Mouse (Mus musculus) embryo, embryonic 10 days (tissue): ENCODE data around the gene Atxn2.
"Not testable (repeated sequence)": the region's sequence is repeated elsewhere in the genome, so short reads cannot be mapped to it uniquely, and the experiment has no call there.

Experiments used
- DNase-seq: peaks from one replicate; pipeline ENCODE4 v3.0.0-alpha.2; 2015; ENCODE audit warnings: low spot score

Atxn2 gene

DNA sequence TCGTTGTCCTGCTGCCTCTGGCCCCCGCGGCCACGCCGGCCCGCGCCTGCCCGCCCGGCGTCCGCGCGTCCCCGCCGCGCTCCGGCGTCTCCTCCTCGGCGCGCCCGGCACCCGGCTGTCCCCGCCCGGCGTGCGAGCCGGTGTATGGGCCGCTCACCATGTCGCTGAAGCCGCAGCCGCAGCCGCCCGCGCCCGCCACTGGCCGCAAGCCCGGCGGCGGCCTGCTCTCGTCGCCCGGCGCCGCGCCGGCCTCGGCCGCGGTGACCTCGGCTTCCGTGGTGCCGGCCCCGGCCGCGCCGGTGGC lies 743 bp downstream of the Atxn2 start:
- no peak for DNase-seq

DNA sequence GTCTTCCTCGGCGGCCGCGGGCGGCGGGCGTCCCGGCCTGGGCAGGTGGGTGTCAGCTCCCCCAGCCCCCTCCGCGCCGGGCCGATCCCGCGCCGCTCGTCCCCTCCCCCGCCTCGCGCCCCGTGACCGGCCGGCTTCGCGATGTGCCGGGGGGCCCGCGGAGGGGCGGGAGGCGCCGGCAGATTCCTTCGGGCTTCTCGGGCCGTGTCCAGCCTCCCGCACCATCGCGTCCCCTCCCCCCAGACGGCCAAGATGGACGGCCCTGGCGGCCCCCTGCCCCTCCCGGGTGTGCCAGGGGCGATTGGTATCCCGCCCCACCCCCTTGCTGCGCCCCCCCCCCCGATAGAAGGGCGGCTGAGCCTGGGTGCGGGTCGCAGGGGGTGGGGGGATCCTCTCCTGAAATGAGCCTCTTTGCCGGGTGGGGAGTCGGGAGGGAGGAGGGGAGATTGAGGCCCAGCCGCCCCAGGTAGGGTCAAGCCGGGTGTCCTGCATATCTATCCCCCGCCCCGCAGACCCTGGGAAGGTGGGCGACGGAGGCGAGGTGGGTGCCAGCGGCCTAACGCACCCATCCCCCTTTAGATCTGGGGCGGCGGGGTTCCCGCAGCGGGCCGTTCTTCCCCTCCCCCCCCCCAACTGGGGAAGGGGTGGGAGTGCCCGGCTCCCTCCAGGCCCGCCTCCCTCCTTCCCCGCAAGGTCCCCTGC lies 1.2 kb downstream of the Atxn2 start:
- DNase-seq = peak; percentile 55

DNA sequence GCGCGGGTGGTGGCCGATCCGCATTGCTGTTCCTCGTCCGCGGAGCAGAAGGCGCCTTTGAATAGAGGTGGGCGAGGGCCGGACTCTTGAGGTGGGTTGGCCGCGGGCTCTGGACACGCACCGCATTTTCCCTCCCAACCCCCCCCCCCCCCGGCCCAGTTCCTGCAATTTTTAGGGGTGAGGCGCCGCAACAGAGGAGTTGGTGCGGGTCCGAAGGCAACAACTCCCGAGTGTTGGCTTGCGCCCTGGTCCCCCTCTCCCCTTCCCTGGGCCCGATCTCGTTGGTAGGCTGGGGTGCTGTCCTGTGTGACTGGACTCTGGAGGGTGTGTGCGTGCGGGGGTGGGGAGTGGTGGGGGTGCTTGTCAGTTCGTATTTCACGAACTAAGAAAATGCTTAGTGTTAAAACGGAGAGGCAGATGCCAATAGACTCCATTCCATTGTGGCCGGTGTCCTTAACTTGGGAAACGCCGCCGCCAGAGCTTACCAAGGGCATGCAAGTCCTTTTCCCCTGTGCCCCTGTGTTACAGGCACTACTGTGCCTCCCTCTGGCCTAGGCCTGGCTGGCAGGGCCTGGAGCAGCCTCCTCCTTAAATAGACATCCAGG lies 1.9 kb downstream of the Atxn2 start:
- peak; percentile 74 for DNase-seq

DNA sequence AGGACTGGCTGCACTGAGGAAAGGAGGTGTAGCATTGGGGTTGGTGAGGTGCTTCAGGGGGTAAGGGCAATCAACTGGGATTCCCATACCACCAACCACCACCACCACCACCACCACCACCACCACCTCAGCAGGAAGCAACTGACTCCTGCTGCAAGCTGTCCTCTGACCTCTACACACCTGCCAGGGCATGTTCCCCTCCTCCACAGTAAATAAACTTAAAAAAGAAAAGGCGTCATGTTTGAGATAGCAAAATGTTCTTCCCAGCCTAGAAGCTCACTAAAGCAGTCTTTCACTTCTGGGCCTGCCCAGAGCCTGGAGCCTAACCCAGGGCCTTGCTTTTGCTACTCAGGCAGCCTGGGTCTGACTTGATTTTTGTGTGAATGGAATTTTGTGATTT lies 3.2 kb downstream of the Atxn2 start:
- no peak for DNase-seq

DNA sequence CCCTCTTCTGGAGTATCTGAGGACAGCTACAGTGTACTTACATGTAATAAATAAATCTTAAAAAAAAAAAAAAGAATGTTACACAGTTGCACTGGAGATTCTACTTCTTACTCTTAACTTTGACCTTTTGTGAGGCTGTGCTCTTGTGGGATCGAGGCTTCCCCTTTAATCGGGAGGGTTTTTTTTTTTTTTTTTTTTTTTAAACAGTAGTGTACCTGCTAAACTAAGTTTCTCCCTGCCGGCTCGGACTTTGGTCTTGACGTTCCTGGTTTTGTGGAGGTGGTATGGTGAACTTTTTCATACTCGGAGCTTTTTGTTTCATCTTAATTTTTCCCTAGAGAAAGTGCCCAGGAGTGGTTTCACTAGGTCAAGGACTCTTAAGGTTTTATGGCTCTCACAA lies 3.8 kb downstream of the Atxn2 start:
- no peak for DNase-seq

DNA sequence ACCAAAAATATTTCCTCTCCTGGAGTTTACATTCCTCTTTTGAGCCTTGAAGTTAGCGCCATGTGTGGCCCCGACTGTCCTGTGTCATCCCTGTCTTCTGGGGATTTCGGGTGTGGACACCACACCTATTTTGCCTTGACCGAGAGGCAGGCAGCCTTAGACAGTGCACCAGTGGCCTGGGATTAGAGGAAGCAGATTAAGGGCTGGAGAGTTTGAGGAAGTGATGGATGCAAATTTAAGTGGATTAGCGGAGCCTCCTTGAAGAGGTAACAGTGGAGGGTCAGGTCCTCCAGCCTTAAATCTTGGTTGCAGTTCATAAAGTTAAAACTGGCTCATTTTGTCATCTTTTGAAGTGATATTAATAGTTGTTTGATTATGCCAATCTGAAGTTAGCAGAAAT lies 7.3 kb downstream of the Atxn2 start:
- DNase-seq = no peak

DNA sequence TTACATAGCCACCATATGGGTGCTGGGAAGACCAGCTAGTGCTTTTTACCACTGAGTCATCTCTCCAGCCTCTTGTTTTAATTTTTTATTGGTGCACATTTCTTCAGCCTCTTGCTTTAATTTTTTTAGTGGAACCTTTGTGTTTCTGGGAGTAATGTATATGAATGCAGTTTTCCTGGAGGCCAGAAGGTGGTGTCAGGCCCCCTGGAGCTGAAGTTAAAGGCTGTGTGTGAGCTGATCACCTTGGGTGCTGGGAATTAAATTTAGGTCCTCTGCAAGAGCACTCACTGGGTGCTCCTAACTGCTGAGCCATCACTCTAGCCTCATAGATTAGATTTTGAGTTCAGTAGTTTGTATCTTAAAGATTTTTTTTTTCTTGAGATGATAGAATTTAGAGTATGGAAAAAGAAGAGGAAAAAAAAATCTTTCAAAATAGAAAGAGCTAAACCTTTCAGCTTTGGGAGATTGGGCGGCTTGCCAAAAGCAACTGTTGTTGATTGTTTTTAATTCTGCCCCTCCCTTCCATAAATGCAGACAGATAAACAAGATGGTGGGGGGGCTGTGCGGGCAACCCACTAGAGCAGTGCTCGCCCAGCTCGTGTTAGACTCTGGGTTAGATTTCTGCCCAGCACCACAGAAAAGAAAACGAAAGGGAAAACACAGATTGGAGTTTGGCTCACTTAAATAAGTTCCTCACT lies 9.9 kb downstream of the Atxn2 start:
- DNase-seq = no peak

DNA sequence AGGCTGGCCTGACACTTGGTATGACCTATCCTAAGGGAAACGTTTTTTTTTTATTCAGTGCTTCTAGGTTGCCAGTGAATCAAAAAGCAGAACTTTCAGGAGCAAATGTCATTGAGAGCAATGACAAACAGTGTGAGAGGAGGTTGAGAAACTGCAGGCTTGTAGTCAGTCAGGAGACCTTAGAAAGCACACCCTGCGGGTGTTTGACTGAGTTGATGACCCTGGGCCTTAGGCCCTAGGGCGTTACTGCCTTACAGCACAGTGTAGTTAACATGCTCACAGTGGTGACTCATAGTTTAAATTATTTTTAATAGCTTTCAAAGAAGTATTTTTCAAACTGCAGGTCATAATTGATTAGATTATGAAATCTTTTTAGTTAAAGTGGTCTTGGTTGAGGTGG lies 10.7 kb downstream of the Atxn2 start:
- DNase-seq = no peak

DNA sequence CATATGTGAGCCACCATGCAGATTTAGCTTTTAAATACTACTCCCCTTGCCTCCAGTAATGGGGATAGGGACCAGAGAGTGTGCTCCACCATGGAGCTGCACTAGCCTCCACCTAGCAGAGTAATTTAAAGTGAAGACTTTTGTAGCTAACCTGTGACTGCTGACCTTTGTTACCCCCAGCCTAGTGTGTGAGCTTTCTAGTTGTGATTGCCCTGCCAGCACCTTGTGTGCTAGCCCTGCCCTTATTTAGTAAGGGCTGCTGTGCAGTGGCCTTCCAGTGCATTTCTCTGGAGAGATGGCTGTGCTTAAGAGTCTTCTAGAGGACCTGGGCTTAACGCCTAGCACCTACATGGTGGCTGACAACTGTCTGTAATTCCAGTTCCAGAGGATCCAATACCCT lies 13.5 kb downstream of the Atxn2 start:
- no peak for DNase-seq

DNA sequence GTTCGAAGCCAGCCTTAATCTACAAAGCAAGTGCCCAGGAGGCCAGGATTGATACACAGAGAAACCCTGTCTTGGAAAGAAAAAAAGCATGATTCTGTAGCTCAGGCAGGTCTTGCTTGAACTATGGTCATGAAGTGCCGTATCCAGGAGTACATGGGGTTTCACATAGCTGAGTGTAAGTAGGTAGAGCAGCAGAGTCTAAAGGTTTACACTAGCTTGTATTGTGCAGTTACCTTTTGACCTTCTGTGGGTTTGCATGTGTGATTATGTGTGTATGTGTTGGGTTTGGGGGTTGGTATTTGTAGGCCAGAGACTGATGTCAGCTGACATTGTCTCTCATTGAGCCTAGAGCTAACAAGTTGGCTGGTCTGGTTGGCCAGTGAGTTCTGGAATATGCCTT lies 18.9 kb downstream of the Atxn2 start:
- no peak for DNase-seq

DNA sequence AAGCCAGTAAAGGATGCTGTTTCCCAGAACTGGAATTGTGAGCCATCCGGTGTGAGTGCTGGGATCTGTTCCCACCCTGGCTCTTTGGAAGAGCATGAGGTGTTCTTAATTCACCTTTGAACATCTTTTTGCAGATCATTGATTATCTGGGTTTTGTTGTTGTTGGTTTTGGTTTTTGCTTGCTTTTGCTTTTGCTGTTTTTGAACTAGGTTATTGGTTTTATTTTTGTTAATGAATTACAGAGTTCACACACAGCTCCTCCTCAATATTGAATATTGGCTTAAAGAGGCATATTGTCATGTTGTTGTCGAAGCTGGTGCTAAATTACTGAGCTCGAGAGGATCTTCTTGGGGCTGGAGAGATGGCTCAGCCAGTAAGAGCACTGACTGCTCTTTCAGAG lies 25.5 kb downstream of the Atxn2 start:
- DNase-seq = no peak

DNA sequence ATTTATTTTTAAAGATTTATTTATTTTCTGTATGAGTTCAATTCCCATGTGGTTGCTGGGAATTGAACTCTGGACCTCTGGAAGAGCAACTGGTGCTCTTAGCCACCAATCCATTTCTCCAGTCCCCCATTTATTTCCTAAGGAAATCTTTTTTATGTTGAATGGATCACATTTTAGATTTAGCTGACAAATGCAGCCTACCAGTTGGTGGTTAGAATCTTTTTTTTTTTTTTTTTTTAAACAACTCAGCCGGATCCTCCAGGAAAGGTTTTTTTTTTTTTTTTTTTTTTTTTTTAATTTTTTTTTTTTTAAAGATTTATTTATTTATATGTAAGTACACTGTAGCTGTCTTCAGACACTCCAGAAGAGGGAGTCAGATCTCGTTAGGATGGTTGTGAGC lies 27.0 kb downstream of the Atxn2 start:
- not testable (repeated sequence) for DNase-seq

DNA sequence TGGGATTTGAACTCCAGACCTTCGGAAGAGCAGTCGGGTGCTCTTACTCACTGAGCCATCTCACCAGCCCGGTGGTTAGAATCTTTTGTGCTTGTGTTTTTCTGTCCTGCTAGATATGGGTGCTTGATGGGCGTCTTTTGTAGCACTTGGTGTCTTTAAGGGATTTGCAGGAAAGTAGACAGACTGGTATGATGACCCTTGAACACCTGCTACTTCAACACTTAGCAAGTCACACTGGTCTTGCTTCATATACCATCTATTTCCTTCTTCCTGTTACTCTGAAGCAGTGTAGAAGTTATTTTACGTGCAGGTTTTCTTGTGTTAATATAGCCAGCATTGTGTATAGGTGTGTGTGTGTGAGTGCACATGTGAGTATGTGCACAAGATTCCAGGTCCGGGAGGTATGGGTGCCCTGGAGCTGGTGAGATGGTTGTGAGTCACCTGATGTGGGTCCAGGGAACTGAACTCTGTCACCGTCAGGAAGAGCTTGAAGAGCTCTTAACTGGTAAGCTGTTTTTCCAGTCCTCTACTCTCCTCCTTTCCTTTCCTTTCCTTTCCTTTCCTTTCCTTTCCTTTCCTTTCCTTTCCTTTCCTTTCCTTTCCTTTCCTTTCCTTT lies 27.5 kb downstream of the Atxn2 start:
- no peak for DNase-seq

DNA sequence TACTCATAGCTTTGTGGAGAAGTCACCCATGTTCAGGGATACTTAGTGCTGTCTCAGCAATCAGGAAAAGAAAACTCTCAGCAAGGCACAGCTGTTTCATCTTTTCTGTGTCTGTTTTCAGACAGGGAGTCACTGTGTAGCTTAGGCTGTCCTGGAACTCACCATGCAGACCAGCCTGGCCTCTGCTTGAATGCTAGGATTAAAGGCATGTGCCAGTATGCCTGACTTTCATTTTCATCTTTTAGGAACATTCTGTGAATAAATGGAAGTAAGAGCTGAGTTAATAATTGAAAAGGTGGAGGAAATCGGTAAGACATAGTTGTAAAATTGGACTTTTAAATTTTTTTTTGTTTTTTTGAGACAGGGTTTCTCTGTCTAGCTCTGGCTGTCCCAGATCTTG lies 29.4 kb downstream of the Atxn2 start:
- DNase-seq = no peak

DNA sequence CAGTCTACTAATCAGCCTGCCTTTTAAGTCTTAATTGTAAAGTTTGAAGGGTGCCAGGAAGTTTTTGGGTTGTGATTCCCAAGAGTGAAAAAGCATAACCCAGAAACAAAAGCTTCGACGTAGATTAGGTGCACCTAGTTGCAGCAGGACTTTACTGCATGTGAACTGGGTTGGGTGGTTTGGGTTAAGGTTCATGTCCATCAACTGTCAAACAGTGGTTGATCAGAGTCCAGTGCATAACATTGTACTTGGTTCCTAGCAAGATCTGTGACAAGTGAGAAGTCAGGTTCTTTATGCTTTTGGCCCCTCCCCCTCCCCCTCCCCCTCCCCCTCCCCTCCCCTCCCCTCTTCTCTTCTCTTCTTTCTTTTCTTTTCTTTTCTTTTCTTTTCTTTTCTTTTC lies 31.8 kb downstream of the Atxn2 start:
- no peak for DNase-seq

DNA sequence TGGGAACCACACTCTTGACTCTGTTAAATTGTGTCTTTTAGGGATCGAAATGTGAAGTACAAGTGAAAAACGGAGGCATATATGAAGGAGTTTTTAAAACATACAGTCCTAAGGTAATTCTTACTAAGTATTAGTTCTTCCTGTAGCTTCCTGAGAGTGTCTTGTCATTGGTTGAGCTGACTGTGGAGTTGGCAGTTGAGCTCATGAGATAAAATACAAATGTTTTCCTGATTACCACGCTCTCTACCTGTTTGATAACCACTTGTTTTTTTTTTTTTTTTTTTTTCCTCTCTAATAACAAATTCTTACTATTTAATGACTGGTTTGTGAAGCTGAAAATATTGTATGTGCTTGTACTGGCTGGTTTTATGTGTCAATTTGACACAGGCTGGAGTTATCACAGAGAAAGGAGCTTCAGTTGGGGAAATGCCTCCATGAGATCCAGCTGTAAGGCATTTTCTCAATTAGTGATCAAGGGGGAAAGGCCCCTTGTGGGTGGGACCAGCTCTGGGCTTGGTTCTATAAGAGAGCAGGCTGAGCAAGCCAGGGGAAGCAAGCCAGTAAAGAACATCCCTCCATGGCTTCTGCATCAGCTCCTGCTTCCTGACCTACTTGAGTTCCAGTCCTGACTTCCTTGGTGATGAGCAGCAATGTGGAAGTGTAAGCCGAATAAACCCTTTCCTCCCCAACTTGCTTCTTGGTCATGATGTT lies 36.9 kb downstream of the Atxn2 start:
- not testable (repeated sequence) for DNase-seq

DNA sequence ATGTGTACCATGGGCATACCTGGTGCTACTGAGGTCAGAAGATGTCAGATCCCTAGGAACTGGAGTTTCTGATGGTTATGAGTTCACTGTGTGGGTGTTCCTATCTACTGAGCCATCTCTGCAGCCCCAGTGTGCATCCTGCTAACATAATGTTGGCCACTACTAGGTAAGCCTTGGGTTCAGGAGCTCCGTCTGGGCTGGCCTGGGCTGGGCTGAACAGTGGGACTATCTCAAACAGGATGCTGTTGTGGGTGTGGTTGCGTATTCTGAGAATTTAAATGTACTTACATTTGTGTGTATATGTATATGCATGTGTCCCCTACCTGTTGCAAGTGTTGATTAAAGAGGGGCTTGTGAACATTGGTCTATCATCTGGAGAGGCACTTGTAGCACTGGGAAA lies 38.5 kb downstream of the Atxn2 start:
- no peak for DNase-seq

DNA sequence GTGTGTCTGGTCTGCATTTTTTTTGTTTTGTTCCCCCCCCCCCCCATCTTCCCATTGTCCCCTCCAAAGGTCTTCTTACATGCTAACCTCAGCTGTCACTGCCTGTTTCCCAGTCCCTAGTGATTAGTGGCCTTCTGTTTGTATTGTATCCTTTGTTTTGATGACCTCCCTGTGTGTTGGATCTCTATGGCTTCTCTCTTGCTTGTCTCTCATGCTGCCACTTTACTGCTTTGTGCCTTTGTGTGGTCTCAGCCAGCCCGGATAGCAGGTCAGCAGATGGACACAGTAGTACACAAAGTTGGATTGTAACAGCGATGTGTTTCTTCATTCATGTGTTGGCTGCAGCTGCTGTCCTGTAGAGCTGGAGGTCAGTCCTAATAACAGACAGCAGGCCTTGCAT lies 46.8 kb downstream of the Atxn2 start:
- peak; percentile 55 for DNase-seq

DNA sequence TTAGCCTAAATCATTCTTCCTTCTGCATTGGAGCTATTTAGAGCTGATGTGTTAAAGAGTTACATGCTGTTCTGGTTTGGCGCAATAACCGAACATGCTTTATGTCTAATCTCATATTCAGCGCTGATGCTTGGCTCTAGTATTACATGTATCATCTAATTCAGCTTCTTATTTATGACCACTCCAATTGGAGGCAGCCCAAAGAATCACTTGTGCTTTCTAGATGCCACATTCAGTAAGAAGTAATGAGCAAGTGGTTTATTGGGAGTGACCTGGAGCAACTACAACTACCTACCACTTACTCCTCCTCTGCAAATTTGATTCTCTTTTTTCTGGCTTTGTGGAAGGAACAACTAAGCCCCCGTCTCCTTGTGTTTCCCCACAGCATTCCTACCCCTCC lies 47.2 kb downstream of the Atxn2 start:
- no peak for DNase-seq

DNA sequence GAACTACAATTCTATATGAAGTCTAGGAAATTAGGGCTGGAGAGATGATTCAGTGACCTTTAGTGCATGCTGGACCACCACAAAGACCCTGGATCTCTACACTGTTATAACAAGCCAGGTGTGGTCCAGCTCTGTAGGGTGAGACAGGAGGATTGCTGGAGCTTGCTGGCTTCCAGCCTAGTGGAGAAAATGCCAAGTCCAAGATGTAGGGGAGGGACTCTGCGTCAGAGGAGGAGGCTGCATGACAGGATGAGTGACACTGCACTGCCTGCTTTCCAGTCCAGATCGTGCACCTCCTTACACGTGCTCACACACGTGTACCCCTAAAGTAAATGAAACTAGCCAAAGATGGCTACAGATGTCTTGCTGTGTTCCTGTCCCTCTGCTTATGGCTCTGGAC lies 48.8 kb downstream of the Atxn2 start:
- no peak for DNase-seq

DNA sequence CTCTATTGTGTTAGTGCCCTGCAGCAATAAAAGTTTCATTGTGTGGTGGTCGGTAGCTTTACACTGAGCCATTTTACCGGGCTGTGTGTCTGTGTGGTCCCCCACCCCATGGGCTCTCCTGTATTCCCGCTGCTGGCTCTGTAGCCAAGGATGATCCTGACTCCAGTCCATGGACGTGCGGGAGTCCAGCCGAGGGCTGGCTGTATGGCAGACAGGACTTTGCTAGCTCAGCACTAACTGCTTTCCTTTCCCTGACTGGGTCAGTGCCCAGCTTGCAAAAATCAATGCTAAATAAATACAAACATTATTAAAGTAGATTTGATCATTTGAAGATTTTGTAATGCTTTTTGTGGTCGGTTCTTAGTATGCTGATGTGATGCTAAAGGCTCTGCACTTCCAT lies 50.3 kb downstream of the Atxn2 start:
- no peak for DNase-seq

DNA sequence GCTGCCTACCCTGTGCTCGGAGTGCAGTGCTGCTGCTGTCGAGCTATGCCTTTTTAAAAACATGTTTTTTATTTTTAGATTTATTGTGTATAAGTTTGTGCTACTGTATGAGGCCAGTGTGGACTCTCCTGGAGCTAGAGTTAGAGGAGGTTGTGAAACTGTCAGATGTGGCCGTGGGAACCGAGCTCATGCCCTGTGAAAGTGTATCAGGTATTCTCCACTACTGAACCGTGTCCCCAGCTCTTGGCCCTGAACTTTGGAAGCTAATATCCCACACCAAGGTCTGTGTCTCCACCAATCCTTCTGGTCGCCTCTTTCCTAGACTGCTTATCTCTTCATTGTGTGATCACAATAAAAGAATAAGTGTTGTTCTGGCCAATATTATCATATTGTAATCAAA lies 51.8 kb downstream of the Atxn2 start:
- DNase-seq = no peak

DNA sequence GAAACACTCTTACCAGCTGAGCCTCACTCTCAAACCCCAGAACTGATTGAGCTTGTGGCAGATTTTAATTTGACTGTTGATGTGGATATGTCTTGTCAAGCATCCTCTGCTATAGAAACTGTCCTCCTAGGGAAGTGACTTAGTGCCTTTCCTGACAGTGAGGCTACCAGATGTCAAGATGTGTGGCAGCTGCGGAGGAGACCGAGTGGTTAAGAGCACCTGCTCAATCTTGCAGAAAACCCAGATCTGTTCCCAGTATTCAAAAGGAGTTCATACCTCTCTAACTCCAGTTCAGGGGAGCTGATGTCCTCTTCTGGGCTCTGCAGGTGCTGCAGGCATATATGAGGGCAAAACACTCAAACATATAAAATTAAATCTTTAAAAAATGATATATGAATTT lies 53.9 kb downstream of the Atxn2 start:
- DNase-seq = no peak
